Mouse (Mus musculus): ENCODE measurements at regions not wholly inside any gene's neighbourhood (a gene's known extent, or its start where the extent isn't known, plus 50 kb on each side); places are given as distances from the start of the nearest gene placed in this dataset.
A peak's percentile ranks its signal among the peaks of the same experiment; 100 is the strongest.

DNA sequence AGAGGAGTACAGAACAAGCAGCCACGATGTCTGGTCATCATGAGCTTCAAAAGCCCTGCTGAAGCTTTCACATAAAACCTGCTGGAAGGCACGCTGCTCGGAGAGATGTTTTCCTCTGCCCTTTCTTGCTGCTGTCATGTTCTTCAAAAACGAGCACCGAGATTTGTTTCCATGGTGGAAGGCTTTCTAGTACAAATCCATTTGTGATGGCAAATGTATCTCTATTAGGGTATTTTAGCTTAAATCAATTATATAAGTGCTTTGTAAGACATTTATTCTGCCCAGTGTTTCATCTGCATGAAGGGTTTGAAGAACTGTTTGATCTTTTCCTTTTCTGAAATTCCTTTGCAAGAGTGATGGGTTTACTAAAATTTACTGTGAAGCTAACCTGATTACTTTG, 253.1 kb downstream of the Fam173b start:
- DNase-seq (ENCODE audit: low spot score in 2 of 2), result no peak

DNA sequence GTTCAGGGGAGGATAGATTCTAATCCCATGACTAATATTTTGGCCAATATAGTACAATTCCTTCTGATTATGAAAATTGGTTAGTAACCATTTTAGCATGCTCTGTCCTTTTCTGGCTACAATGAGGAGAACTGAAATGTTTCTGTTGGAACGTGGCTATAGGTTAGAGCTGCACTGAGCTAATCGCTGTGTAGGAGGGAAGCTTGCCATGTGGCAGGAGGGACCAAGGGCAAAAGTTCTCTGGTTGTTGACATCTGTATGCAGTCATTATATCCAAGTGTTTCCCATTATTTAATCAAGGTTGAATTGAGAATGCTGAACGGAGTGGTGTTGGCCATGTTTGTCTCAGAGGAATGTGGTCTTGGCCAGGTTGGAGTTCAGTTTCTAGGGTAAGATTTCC, 253.5 kb downstream of the Fam173b start:
- DNase-seq (ENCODE audit: low spot score in 2 of 2), result no peak

DNA sequence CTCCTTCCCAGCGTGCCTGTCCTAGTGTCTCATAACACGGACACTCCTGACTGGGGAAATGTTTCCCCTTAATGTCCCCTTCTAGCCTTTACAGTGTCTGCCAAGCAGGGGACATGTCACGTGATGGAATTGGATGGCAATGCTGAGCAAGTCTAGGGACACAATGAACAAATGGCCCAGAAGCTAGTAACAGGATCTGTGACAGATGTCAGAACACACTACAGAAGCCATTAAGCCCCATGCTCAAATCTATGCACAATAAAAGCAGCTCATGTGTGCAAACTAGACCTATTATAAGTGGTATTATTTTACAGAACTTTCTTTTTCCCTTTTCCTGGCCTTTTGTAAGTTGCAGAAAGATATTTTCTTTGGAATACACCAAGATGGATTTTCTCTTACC, 267.4 kb downstream of the Fam173b start:
- no peak for DNase-seq (ENCODE audit: low spot score in 2 of 2)

DNA sequence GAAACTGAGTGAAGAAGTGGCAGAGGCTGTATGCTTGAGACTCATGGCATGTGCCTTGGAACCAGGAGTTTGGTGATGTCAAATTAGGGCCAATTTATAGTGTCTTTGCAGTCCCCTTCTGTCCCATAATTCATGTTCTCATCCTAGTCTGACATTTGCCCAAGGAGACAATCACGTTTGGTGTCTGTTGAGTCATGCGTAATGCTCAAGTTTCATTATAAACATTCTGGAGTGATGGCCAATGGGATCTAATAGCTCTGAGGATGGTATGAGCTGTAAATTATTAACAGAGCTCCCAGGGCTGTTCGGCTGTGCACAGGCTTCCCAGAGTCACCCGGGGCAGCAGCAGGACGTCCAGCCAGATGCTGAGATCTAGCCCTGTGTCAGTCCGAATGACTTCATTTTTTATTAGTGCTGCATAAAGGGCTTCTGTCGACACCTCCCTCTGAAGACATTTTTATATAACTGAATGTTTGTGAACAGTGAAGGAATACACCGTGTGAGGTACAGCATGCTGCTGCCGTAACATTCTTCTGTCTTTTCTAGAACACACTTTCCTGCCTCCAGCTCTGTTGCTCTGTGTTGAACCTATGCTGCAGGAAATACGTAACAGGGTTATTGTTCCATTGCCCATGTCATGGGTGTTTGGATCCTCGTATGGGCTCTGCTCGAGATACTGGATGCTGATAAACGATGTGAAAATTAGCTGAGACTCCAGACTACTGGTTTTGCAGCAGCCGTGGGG, 268.2 kb downstream of the Fam173b start:
- DNase-seq (ENCODE audit: low spot score in 2 of 2), result no peak

DNA sequence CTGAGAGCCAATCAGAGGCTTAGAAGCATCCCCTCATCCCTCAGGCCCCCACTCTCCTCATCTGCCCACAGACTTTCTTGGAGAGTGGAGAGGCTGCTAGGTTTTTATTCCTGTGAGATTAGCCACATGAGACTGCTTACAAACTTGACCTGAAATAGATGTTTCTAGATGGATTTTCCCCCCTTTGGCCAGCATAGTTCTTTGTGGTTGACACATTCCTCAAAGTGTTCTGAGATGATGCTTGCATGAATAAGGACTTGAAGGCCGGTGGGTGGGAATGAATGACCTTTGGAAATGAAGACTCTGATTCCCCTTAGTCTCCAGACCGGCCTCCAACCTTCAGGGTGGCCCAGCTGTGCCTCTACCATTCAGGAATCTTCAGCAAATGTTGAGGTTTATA, 273.8 kb downstream of the Fam173b start:
- no peak for DNase-seq (ENCODE audit: low spot score in 2 of 2)

DNA sequence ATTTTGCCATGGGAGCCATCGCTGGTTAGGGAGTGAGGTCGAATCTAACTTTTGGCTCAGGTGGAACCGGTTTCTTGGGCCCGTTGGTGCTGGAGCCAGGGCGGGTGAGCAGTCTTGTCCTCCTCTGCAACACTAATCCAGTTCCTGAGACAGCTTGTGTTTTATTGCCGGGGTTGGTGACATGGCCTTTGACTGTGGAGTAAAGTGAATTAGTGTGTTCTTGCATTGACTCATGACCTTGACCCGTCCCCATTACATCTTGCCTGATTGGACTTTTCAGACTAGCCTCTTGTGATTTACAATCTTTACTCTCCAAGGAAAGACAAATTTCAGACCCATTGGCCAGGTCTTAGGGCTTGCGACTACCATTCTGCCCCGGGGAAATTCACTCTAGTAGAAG, 278.8 kb downstream of the Fam173b start:
- no peak for DNase-seq (ENCODE audit: low spot score in 2 of 2)

DNA sequence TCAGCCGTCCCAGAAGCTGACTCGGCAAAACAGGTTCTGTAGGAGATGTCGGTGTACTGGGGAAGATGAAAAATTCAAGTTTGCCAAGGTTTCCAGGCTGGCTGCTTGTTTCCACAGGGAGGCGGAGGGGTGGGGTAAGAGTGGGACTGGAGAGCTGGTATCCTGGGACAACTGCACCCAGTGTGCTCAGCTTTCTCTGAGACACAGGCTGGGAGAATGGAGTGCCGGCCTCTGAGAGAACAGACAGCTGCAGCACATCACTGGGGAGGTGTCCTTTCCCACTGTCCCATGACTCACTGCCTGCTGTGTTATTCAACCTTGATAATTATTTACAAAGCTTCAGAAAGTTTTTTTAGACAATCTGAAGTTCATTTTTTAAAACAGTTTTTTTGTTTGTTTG, 280.7 kb downstream of the Fam173b start:
- peak; percentile 4 for DNase-seq (ENCODE audit: low spot score in 2 of 2)

DNA sequence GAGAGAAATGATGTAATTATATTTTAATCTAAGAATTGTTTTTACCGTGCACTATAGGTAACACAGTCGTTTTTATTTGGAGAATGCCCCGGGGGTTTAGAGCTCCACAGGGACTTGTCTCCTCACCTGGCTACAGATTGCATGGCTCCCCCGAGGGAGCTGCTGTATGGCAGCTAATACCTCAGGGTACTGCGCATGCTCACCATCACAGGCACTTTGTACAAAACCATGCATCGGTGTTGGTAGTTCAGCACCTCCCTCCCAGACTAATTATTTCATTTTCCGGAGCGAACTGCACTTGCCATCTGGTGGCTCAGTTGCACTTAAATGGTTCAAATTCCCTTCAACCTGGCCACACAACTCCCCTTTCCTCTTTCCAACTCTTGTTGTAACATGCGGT, 281.9 kb downstream of the Fam173b start:
- DNase-seq (ENCODE audit: low spot score in 2 of 2), result no peak

DNA sequence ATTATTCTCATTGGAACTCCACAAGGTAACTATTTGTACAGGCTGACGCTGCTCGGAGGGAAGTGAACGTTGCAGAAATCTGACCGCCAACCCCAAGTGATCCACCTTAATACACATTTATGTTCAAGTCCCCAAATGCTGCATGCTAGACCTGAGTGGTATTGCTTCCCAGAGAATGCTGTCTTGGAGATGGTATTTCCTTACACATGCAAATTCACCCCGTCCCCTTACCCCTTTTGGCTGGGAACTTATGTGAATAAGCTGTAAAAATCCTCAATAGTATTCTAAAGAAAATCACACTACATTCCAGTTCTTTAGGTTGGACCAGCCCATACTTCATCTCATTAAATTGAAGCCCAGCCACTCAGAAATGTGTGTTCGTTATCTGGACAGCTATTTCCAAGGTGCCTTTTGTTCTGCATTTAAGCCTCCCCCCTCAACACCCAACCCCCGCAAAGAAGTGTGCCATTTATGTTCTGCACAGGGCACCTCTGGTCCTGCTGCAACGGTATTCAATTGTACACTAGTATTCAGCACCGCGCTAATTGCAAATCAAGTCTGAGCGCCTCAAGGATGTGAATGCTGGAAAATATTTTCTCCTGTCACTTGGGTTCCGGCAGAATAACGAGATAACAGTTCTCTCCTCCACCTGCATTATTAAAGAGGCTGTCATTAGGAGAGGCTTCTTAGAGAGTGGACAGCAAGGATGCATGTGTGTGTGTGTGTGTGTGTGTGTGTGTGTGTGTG, 278.0 kb upstream of the Tas2r119 start:
- DNase-seq (ENCODE audit: low spot score in 2 of 2), result no peak

DNA sequence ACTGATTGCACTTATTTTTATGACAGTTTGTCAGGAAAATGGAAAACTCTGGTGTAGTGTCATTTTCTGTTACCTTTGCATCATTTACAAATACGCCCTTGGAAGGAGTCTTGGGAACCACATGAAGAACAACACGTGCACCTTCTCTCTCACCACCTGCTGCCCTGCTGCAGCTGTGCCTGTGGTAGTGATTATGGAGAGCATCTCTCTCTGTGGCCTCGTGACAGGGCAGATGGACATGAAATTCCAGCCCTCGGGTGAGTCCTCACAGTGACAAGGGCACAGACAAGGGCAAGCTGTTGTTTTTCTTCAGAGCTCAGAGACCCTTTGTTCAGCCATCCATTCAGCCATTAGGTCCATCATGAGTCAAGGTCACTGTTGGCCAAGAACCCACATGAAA, 276.8 kb upstream of the Tas2r119 start:
- DNase-seq (ENCODE audit: low spot score in 2 of 2), result no peak

DNA sequence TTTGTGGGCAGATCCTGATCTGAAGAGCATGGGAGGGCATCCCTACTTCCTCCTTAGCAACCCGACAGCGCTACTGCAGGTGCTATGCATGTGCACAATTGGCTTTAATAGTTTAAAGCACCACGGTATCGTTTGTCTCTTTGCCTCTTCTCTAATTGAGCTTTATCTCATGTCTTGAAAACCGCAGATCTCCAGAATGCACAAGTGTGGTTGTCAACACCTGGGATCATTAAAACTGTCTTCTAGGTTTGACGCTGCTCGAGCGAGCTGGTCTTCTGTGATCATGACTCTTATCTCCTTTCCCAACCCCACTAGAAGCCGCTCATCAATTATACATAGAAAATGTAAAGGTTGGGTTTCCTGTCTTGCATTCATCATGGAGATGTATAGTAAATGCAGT, 268.7 kb upstream of the Tas2r119 start:
- DNase-seq (ENCODE audit: low spot score in 2 of 2), result no peak

DNA sequence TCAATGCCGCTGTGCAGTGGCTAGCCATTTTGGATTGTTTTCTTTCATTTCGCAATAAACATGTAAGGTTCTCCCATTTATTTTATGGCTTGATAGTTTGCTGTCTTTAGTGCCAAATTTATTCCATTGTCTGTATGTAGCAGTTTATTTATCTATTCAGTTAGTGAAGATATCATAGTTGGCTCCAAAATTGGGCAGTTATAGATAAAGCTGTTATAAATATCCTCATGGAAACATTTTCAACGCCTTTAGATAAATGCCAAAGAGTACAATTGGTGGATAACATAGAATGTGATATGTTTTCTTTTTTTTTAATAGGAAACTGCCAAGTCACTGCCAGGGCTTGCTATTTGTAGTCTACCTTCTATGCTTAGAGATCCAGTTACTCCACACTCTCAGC, 265.1 kb upstream of the Tas2r119 start:
- DNase-seq (ENCODE audit: low spot score in 2 of 2), result no peak

DNA sequence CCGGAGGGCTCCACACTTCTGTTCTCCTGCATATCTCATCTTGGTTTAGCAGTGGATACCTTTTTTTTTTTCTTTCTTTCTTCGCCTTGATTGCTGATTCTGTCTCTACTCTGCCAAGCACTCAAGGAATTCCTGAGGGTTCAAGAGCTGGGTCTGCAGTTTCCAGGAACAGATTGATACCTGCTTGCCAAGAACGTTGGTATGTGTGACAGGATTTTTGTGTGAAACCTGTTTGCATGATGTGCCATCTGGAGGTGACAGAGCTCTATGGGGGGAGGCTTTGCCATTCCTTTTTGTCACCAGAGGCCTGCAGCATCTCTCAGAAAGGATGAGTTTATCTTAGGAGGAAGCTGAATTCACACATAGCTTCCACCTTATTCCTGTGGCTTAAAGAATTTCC, 255.6 kb upstream of the Tas2r119 start:
- DNase-seq (ENCODE audit: low spot score in 2 of 2), result no peak

DNA sequence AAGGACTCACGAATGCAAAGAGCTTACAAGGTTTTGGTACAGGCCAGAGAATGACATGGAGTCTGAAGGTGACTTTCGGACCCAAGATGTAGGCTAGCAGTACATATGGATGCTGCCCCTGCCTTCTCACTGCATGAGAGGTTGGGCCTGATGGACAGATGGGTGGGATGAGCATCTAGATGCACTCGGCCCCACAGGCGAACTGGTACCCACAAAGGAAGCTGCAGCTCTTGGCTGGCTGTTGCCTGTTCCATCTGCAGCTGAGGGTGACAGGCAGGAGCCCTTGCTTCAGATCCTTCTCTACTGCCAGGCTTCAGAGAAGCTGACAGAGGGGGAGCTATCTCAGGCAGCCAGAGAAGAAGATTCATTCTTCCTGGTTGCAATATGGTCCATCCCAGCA, 216.8 kb upstream of the Tas2r119 start:
- DNase-seq (ENCODE audit: low spot score in 2 of 2), result no peak

DNA sequence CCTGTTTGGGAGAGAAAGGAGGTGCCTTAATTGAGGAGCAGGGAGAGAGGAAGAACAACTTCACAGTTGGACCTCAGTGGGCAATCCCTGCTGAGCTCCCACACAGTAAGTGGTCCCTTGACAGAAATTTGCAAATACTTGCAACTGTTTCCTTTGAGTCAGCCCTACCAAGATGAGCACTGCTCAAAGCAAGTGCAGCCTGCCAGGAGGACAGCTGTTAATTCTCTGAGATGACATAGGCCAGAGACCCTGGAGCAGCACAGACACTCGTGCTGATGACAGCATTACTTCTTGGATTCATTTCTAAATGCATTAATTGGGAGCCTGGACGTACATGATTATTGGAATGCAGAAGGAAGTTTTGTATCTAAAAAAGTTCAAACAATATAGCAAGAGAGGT, 215.1 kb upstream of the Tas2r119 start:
- DNase-seq (ENCODE audit: low spot score in 2 of 2), result peak; percentile 25 to 39

DNA sequence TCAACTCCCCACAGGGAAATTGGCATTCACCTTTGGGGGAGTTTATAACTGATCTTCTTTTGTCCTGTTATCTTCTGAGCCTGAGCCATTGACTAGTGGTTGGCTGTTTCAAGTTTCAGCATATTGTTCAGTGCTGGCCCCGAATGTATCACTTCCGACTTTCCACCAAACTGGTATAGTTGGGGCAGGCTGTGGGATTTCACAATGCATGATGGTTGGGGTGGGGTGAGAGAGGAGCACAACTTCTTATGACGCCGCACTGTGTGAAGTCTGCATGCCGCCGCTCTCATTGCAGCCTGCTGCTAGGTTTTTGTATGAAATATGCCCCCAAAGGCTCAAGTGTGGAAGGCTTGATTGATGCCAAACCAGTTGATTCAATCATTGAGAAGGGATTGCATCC, 212.2 kb upstream of the Tas2r119 start:
- DNase-seq (ENCODE audit: low spot score in 2 of 2), result no peak

DNA sequence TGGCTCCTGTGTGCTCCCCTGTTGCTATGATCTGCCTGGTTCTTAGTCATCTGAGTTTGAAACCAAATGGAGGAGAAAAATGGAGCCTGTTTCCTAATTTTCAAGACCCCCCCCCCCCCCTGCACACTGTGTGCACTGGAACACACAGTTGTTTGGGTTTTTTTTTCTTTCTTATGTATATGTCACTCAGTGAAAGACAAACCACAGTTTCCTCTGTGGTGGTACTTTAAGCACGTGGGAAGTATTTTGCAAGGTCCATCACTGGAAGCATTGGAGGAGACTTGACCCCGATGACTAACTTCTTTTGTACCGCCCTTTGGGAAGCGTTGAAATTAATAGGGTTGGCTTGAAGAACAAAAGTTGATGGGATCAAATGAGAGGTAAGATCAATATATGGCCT, 211.5 kb upstream of the Tas2r119 start:
- no peak for DNase-seq (ENCODE audit: low spot score in 2 of 2)

DNA sequence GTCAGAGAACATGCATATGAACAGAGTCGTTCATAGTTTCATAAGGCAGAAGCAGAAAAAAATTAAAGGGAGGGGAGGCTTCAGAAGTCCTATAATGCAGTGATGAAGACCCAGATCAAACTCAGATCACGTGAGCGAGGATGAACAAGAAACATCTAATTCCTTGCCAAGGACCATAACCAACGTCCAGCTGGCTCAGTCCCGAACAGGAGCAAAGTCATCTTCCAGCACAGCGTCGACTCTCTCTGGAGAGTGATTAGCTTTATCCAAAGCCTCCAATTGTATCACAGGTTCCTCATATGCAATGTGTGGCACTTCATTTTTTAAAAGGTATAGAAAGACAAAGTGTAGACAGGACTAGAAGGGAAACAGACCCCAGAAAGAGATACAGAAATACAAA, 204.2 kb upstream of the Tas2r119 start:
- DNase-seq (ENCODE audit: low spot score in 2 of 2), result no peak

DNA sequence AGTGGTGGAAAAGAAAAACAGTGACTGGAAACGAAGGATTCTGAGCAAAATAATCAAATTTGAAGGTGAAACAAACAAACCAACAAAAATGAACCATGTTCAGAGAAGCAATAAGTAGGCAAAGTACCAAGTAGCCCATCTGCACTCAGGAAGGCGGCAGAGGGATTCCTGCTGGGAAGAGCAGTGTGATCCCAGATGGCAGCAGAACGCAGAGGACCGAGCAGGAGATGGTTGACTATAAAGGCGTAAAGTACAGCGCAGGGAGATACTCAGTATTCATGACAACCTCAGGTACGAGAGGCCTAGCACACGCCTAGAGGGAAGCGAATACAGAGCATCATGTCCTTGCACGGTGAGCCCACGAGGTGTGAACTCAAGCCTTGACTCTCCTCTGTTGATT, 203.2 kb upstream of the Tas2r119 start:
- no peak for DNase-seq (ENCODE audit: low spot score in 2 of 2)

DNA sequence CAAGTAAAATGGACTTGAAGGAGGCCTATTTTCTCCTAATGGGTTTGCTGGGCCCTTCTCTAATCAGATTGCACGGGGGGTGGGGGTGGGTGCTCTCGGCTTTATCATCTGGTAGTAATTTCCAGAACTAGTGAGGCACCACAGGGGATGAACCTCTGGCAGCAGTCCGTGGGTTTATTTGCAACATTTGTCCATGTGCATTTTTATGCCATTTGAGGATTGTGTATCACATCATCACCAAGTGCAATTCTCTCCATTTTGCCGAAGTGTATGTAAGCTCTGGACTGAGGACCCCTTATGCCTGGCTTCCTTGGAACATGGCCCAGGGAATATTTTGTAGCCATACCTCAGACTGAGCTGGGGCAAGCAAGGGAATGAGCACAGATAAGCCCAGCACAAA, 200.6 kb upstream of the Tas2r119 start:
- no peak for DNase-seq (ENCODE audit: low spot score in 2 of 2)

DNA sequence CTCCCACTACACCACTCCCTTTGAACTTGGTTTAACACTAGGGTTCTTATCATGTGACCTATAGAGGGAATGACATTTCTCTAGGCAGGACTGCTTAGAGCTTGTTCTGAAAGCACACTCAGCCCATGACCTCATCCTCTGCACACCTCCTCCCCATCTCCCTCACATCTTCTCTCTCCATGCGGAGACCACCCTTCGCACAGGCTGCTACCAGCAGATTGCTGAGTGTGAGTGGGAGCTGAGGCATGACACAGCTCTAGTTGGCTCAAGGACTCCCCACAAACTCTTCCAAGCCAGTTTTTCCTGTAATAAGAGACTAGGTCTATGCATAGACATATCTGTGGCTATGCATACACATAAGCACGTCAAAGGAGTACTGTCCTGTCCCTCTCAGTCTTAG, 199.5 kb upstream of the Tas2r119 start:
- DNase-seq (ENCODE audit: low spot score in 2 of 2), result no peak

DNA sequence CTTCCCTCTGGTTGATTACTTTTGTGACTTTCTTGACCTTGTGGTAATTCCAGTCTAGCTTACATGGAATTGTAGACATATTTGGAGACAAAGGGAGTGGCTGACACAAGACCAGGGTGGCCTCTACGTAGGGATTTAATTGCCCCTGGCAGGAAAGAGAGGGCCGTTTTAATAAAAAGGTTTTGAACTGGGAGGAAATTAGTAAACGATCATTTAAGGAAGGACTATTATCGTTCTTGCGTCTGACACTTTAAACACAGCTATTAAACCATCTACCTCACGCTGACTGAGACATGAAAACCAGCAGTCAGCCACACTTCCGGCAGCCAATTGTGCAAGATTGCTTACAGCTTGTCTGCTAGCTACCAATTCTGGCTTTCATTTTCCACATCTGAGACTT, 197.1 kb upstream of the Tas2r119 start:
- DNase-seq (ENCODE audit: low spot score in 2 of 2), result no peak

DNA sequence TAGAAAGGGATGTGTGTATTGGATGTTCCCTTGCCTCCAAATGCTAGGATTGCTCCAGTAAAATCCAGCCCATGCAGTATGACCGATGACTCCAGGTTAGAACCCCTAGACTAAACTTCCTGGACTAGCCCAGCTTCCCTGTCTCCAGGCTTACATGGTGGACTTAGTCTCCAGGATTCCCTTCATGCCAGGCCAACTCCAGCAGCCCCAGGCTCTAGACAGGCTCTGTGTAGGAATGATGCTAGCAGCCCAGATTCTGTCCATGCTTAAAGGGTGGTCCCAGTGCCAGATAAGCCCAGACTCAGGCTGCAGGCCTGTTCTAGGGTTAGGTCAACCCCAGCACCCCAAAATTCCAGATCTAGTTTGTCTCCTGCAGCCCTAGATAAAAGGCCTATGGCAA, 196.3 kb upstream of the Tas2r119 start:
- DNase-seq (ENCODE audit: low spot score in 2 of 2), result no peak

DNA sequence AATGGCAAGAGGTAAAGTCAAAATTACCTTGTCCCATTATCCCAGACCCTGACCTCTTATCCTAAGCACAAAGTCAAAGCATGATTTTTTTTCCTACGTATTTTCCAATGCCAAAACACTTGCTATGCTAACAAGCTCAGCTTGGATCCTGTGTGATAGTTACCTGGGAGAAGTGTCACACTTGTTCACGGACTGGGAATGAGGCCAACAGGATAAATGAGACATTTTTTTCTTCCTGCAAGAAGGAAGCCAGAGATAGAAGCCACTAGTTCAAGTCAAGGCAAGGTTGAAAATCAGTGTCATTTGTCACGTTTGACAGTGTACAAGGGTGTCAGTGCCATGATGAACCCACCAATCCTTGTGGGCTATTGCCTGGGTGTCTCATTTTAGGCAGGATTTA, 189.8 kb upstream of the Tas2r119 start:
- no peak for DNase-seq (ENCODE audit: low spot score in 2 of 2)

Data from heart, adult 9 months (tissue).